Mouse (Mus musculus) frontal cortex, adult 2 months (tissue): ENCODE data around the gene Inka2. TPM values are rescaled to one million over a fixed set of nuclear protein-coding genes. Genes with fewer than 3 reads are reported as not detected.
"Not testable (repeated sequence)": the region's sequence is repeated elsewhere in the genome, so short reads cannot be mapped to it uniquely, and the experiment has no call there.

Source experiments
- DNase-seq, 2 experiments: peaks; one replicate each; pipeline ENCODE4 v3.0.0; 2022; ENCODE audit warnings: low spot score in 1 of 2; ENCODE audit errors: extremely low spot score in 1 of 2
- polyA plus RNA-seq: library from polyadenylated mRNA; depleted of rRNA; stranded (reverse); fragments of >200 nt; gene quantifications from 2 replicates; pipeline ENCODE4 v1.2.3, GENCODE M21; 2012

Inka2 gene
- polyA plus RNA-seq, 1 experiment: 52.9 TPM

DNA sequence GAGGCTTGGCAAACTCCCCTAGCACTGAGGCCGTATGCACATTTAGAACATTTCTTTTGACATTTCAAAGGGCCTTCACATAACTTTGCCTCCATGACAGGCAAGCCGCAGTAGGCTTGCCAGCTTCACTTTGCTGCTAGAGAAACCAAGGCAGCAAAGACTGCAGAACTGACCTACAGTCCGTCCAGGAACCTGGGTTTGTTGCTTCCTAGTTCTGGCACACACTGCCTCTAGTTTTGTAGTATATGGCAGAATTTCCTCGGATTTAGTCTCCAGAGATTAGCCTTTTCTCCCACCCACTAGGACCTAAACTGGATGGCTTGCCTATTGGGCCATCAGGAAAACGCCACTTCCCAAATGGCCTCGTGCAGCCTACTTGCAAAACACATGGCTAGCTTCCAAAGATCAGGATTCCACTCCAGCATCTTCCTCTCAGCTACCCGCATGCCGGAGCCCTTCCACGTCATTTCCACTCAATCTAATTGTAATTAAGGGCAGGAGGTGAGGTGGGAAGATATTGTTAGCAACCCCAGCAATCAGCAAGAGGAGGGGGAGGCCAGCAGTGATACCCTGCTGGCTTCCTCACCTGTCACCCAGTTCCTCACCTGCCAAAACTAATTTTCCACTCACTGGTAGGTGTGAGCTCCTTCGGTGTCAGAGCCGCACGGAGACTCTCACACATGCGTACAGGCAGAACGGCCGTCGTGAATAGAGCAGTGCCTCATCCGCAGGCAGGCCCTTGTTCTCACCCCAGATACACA lies 7.8 kb upstream of the Inka2 start:
- no peak for DNase-seq

- DNase-seq: no peak
These were observed 7.3 kb upstream of the Inka2 start for GRCm38 (mm10) chr3:105697148-105697441.

DNA sequence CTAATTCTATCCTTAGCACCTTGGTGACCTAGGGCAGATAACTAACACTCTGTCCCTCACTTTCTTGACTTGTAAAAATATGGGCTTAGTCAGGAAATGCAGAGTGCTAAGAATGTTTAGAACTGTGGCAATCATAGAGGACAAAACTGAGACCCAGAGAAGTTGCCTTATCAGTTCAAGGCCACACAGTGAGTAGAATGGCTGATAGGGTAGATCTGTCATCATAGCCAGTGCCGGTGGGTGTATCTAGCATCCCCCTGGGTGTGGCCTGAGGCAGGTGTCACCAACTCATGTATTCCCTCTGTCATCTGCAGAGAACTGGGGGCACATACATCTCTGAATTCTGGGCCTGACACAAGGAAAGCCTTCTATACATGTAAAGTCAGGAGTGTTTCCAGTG lies 6.1 kb upstream of the Inka2 start:
- DNase-seq: no peak

- no peak for DNase-seq
These were observed 5.0 kb upstream of the Inka2 start for GRCm38 (mm10) chr3:105699241-105699933.

- not testable (repeated sequence) for DNase-seq
These were observed 3.6 kb upstream of the Inka2 start for GRCm38 (mm10) chr3:105700786-105701185.

- no peak for DNase-seq
These were observed 3.0 kb upstream of the Inka2 start for GRCm38 (mm10) chr3:105701399-105701798.

- no peak for DNase-seq
These were observed 828 bp upstream of the Inka2 start for GRCm38 (mm10) chr3:105703571-105703970.

- DNase-seq: peak; percentile 77 to 88
These were observed 706 bp downstream of the Inka2 start for GRCm38 (mm10) chr3:105705061-105705549.

DNA sequence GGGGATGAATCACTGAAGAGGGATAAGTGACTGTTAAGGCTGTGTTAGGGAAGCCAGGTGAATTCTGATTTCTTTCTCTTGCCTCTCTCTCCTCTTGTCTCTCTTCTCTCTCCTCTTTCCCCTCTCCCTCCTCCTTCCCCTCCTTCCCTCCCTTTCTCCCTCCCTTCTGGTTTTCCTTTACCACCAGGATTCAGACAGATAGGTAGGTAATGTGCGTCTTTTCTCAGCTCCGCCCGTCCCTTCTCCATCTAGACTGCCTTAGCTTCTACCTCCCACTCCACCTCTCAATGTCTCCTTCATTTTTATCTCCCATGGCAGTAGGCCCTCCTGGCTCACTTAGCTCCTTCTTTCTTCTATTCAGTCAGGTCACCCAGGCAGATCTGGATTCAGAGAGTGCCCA lies 1.2 kb downstream of the Inka2 start:
- no peak for DNase-seq

DNA sequence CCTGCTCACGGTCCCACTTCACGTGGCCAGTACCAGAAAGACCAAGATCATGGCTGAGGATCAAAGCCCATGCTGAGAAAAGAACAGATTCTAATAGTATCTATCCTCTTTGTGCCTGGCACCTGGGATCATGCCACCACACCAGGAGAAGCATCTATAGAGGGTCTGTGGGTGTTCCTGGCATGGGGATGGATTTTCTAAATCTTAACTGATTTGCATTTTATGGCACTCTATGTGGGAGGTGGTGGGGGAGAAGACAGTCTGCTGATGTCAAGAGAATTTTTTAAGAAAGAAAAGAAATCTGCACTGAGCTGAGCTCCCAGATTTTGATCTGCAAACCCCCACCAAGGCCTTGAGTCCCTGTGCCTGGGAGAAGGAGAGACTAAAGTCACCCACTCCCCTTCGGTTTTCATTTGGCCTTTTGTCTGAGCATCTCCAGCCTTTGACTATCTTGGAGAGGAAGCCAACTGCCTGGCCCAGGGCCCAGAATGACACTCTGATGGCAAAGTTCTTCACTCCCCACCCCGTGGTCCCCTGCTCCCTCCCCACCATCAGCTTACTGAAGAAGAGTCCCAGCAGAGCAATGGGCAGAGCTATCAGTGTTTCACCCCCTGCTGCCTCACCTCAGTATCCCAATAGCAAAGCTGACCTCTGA lies 2.1 kb downstream of the Inka2 start:
- DNase-seq: peak; percentile 78 to 82

- no peak for DNase-seq
These were observed 3.2 kb downstream of the Inka2 start for GRCm38 (mm10) chr3:105707590-105707989.

- peak in 1 of 2 experiments; percentile 51 for DNase-seq
These were observed 5.8 kb downstream of the Inka2 start for GRCm38 (mm10) chr3:105710246-105710645.

- no peak for DNase-seq
These were observed 7.3 kb downstream of the Inka2 start for GRCm38 (mm10) chr3:105711741-105712140.

DNA sequence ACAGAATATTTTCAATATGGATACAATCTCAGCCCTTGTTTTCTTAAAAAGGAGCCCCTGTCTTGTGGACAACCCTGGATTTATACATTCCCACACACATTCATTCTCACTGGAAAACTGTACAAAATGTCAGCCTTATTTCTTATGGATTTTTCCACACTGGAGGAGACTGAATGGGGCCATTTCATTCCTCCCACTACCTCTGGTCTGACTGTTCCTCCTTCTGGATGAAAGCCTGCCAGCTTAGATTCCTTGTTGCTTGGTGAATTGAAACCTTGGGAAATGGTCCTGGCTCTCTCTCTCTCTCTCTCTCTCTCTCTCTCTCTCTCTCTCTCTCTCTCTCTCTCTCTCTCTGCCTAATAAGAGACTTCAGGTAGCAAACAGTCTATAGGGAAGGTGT lies 8.4 kb downstream of the Inka2 start:
- DNase-seq: no peak

DNA sequence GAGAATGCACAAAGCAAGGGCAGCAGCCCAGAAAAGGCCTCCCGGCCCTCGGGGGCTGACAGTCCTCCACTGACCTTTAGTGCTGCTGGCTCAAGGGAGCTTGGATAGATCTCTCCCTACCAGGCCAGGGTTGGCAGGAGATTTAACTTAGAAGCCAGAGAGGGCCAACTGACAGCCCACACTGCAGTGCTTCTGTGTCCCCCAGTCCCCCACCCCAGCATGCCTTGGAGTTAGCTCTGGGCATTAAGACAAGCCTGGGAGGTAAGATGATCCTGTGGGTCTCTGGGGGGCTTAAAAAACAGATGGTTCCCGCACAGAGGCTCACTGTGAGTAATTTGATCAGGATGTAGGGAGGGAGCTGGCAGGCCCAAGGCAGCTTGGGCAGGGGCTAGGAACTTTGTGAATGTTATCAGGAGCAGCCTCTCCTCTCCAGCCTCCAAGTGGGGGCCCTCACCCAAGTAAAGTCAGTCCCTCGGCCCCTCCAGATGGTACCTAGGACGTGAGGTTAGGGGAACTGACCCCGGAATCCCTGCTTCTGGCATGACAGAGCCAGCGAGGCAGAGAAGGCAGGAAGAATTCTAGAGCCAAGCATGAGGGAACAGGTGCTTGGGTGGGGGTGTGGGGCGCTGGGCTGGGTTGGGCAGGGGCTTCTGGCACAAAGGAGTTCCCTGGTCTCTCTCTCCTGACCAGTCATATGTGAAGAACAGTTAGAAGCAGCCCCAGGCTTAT lies 9.9 kb downstream of the Inka2 start:
- no peak for DNase-seq

DNA sequence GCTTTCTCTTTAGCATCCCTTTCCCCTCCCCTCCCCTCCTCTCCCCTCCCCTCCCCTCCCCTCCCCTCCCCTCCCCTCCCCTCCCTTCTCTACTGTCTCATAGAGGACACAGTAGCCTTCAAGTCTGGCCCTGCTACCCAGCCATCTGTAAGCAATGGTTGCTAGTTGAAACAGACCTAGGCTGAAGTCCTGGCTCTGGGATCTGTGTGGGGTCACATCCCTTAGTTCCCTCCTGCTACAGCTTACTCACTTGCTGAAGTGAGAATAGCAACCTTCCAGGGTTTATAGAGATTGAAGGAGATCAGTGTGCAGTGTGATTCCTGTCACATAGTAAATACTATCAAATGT lies 10.4 kb downstream of the Inka2 start:
- no peak for DNase-seq

DNA sequence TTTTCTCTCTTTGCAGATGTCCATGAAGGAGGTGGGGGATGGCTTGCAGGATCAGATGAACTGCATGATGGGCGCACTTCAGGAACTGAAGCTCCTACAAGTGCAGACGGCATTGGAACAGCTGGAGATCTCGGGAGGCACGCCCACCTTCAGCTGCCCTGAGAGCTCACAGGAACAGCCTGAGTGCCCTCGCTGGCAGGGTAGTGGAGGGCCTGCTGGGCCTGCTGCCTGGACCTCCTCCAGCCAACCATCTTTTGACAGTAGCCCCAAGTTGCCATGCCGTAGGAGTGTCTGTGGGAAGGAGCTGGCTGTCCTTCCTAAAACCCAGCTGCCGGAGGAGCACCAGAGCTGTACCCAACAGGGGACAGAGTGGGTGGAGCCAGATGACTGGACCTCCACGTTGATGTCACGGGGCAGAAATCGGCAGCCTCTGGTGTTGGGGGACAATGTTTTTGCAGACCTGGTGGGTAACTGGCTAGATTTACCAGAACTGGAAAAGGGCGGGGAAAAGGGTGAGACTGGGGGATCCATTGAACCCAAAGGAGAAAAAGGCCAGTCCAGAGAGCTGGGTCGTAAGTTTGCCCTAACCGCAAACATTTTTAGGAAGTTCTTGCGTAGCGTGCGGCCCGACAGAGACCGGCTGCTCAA lies 12.1 kb downstream of the Inka2 start:
- DNase-seq: peak in 1 of 2 experiments; percentile 56

- DNase-seq: no peak
These were observed 13.6 kb downstream of the Inka2 start for GRCm38 (mm10) chr3:105717856-105718555.

- DNase-seq: no peak
These were observed 14.3 kb downstream of the Inka2 start for GRCm38 (mm10) chr3:105718746-105719145.

DNA sequence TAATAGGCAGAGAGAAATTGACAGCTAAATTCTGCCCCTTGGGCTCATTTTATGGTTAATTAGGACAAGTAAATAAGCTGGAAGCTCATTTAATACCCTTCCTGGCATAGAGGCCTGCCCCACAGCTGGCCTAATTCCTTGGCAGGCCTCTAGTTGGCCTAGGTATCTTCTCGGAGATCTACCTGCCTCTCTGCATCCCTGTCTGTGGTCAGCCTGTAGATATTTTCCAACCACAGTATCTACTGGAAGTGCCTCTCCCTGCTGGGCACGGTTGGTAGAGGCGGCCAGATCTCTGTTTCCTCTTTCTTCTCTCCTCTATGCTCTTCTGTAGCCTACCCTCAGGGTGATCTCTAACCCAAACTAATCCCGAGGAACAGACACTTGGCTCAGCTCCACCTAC lies 15.6 kb downstream of the Inka2 start:
- no peak for DNase-seq
